Mouse (Mus musculus) olfactory bulb, adult 2 months (tissue): ENCODE results near the gene Neo1.

Experiments used
- CTCF ChIP-seq: fragments of 200-500 bp; IDR thresholded peaks from 2 replicates; pipeline ENCODE4 v1.5.1; 2012; ENCODE audit warnings: low read depth, mild to moderate bottlenecking, low read length, moderate library complexity; ENCODE audit not compliant: insufficient read depth
- POLR2A ChIP-seq: fragments of 200-500 bp; IDR thresholded peaks from 2 replicates; pipeline ENCODE4 v1.6.1; 2012; ENCODE audit warnings: mild to moderate bottlenecking, low read depth, low read length, moderate library complexity; ENCODE audit not compliant: insufficient read depth

GRCm38 (mm10) chr9:58832939-58833338 is 203.3 kb downstream of the Neo1 start:
- TF ChIP-seq CTCF (no peak), POLR2A (no peak)
